Mouse (Mus musculus): Measurements from ENCODE around the gene Prorsd1.

DNA sequence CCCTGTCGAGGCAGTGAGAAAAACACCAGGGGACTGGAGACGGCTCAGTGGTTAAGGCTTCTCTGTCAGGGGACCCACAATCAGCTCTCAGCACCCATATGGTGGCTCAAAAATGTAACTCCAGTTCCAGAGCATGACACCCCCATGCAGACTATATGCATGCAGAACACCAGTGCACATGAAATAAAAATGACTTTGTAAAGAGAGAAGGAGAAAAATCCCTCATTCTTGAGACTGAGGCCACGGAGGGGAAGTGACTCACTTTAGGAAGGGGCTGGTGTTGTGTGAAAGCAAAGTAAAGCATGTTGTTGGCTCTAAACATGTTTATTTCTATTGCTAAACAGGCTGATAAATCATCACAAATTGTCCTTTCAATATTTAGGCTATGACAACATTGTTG is 46.2 kb upstream of the Prorsd1 start:
- TF ChIP-seq ZKSCAN1 (IDR thresholded peaks at IDR 0.05; ENCODE audit: borderline replicate concordance, low read depth, low read length): no peak
- no peak for TF ChIP-seq USF1 (IDR thresholded peaks at IDR 0.05; ENCODE audit: low read depth, low read length)
- TF ChIP-seq POLR2A (IDR thresholded peaks at IDR 0.05; ENCODE audit: low read depth, low read length): no peak
- TF ChIP-seq E2F4 (IDR thresholded peaks at IDR 0.05; ENCODE audit: insufficient replicate concordance, low read depth, low read length): no peak

Measured in CH12.LX (cell line).